Mouse (Mus musculus) CD8-positive naive resting alpha-beta T cell, adult 2 months (primary cell): ENCODE data around the gene Bub1.

Experiments used
- DNase-seq, 2 experiments: peaks; one replicate each; pipeline ENCODE4 v3.0.0; 2022; ENCODE audit warnings: low read depth in 2 of 2, low spot score in 2 of 2

Bub1 gene

GRCm38 (mm10) chr2:127831401-127832102, at the start of gene Bub1:
Gene Bub1 (minus strand): TSS chr2:127831865.
- DNase-seq, result peak; percentile 85 to 88

DNA sequence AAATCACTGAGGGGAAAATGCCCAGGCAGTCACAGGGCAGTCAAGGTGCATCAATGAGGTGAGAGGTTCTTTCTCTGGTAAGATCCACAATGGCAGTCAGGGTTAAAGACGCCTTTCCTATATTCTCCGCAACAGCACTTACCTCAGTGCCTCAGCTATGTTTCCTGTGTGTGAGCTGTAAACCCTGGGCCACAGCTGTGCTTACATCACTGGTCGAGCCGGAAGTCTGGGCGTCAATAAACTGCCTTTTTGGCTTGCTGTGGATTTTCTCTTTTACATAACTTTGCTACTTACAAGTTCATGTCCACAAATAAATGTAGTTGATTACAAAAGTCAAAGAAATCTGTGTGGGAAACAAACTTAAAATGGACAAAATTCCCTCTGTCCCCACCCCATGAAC, 49.4 kb upstream of the Bub1 start:
- DNase-seq, result no peak

GRCm38 (mm10) chr2:127864381-127864780, 32.7 kb upstream of the Bub1 start:
- DNase-seq, result no peak

- DNase-seq, result no peak
Measured at GRCm38 (mm10) chr2:127854332-127854991, 22.8 kb upstream of the Bub1 start.

DNA sequence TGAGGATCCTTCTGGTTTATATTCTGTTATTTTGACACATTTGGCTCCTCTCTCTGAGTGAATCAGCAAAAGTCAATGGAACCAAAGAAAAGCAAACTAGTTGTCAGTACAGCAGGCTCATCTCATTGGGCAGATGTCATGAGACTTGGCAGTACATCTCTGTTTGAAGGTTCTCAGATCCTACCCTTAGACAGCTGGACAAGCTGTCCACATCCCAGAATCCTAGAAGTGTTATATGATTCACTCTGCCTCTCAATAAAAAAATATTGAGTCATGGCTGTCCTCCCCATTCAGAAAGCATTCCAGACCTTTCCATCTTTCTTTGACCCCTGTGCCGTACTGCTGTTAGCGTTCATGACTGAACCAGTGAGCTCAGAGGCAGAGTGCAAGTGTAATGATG, 18.7 kb upstream of the Bub1 start:
- no peak for DNase-seq

DNA sequence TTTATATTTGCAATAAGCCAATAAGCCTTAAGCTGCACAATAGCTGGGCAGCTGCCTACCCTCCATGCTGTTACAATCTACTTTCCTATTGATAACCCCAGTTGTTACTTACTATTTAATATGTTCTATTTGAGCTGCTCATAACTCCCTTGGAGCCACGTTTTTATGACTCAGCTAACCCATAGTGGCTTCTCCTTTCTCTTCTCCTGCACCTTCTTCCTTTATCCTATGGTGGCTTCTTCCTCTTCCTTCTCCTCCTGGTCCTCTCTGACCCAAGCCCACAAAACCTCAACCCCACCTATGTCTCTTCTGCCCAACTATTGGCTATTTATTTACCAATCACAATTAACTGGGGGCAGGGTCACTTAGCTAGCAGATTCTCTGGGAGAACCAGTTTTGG, 14.9 kb upstream of the Bub1 start:
- no peak for DNase-seq

GRCm38 (mm10) chr2:127846008-127846407, 14.3 kb upstream of the Bub1 start:
- no peak for DNase-seq

GRCm38 (mm10) chr2:127845346-127845982, 13.8 kb upstream of the Bub1 start:
- DNase-seq, result no peak

- DNase-seq, result no peak
Measured at GRCm38 (mm10) chr2:127842421-127842820, 10.8 kb upstream of the Bub1 start.

- DNase-seq, result no peak
Measured at GRCm38 (mm10) chr2:127841402-127841801, 9.7 kb upstream of the Bub1 start.

DNA sequence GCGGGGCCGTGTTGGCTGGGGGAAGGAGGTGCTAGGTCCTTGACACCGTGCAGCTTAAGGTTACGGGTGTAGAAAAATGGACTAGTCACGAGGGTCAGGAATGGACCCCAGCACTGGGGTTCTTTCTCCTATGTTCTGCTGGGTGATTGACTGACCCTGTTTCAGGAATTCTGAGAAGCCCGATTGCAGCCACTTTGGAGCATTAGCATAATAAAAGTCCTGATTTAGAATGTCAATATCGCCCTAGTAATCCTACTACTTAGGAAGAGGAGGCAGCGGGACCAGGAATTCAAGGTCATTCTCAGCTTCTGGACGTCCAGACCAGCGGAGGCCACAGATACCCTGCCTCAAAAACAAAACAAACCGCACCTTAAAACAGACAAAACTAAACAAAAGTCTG, 7.8 kb upstream of the Bub1 start:
- no peak for DNase-seq

DNA sequence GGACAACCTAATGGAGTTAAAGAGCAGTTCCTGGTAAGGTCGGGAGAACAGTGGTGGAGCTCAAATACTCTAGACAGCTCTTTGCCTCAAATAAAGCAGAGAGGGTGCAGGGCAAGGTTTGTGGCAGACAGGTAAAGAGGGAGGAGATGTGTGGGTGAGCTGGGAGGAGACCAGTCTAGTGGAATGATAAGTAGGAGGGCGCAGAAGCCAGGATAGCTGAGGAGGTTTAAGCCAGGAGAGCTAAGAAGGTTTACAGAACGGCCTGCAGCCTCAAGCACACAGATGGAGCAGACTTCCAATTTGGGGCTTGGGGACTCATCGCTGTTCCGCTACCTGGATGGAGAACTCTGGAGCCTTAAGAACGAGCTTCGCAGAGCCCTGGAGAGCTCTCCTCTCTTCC, 6.9 kb upstream of the Bub1 start, which contains the start of gene Acoxl:
Gene Acoxl, plus strand, starts transcription at position 301 of the 400 bp plus-strand sequence.
- DNase-seq, result no peak

DNA sequence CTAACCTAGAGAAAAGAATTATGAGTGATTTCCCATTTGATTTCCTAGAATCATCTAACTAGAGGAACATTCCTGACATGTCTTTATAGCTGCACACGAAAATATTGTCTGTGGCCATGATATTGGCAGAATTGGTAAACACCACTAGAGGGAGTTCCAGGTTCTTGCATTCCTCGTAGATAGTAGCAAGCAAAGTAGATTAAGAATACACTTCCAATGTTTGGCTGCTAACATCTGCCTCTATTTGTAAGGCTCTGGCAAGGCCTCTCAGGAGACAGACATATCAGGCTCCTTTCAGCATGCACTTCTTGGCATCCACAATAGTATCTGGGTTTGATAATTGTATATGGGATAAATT, 1.1 kb upstream of the Bub1 start:
- peak in 1 of 2 experiments; percentile 28 for DNase-seq

- DNase-seq, result no peak
Measured at GRCm38 (mm10) chr2:127832103-127832832, 603 bp upstream of the Bub1 start.

DNA sequence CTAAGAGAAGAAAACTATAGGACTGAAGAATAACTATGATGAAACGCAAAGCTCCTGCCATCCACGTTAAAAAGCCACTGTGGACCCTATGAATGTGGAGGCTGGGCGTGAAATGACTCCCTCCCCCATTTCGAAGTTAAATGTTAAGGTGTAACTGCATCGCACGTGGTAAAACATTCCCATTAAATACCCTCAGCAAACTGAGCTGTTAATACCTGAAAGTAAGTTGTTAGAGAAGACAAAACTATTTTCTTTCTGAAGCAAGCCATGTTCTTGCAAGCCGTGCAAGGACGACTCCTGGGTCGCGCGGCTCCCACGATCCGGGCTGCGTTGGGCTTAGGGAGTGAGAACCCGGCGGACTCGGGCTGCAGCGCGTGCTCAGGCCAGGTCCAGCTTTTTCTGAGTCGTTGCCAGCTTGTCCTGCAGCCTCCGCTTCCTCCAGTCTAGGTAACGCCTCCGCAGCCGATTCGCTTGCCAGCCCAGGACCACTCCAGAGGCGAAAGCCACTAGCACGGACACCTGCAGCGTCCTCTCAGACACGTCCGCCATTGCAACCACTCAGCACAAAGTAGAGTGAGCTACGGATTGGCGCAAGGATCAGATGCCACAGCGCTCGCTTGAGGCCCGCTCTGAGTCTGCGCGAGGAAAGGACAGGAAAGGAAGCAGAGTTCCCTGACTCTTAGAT, 39.6 kb downstream of the Bub1 start, which contains the start of gene Mtln:
Gene Mtln, minus strand, starts transcription at position 570 of the 685 bp plus-strand sequence.
- DNase-seq, result peak; percentile 55 to 64

- DNase-seq, result no peak
Measured at GRCm38 (mm10) chr2:127789651-127790270, 41.9 kb downstream of the Bub1 start.

DNA sequence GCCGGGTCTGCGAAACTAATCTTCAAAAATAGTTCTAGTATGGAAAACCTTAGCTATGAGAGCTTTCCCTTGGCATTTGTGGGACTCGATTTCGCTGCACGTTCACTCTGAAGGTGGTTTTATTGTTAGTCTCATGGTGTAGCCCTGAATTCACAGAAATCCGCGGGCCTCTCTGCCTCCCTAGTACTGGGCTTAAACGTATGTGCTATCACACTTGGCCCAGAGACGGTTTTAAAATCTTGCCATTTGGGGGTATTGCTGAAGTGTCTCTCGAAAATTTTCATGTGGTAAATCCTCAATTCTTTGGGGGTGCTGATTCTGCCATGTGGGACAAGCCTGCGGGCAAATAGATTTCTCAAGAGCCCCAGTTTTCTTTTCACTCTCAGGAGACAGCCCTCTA, 42.5 kb downstream of the Bub1 start:
- no peak for DNase-seq

- peak; percentile 41 to 68 for DNase-seq
Measured at GRCm38 (mm10) chr2:127788440-127789116, 43.1 kb downstream of the Bub1 start, which contains the start of gene Nphp1. Gene Nphp1 (minus strand): TSS chr2:127788897.

GRCm38 (mm10) chr2:127787226-127787625, 44.4 kb downstream of the Bub1 start:
- DNase-seq, result no peak

DNA sequence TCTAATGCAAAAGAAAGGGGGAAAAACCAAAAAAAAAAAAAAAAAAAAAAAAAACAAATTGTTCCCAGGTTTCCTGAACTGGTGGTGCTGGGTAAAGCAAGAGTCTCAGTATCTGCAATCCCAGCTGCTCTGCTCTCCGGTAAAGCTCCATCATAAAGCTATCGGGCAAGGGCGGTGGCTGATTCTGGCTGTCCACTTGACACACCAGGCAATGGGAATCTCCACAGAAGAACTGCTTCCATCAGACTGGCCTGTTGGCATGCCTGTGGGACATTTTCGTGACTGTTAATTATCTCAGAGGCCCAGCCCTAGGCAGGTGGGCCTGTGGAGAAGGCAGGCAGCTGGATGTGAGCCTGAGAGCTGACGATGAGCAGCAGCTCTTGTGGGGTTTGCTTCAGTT, 53.2 kb downstream of the Bub1 start:
- DNase-seq, result no peak
